Mouse (Mus musculus): ENCODE measurements around the gene Sgcd.

GRCm38 (mm10) chr11:47742806-47743205, 246.0 kb downstream of the Sgcd start:
- no peak for TF ChIP-seq CTCF (IDR thresholded peaks at IDR 0.05; ENCODE audit: extremely low read depth, insufficient read length, insufficient replicate concordance, low read depth, low read length)
- TF ChIP-seq POLR2A (IDR thresholded peaks at IDR 0.05; ENCODE audit: low read depth, low read length) = no peak

Data from small intestine, adult 2 months (tissue).